Mouse (Mus musculus): Measurements from ENCODE around the gene Tet2. TPM values are rescaled to one million over a fixed set of nuclear protein-coding genes. Genes with fewer than 3 reads are reported as not detected.

The Tet2 gene
- polyA plus RNA-seq, 1 experiment: 59.1 TPM

DNA sequence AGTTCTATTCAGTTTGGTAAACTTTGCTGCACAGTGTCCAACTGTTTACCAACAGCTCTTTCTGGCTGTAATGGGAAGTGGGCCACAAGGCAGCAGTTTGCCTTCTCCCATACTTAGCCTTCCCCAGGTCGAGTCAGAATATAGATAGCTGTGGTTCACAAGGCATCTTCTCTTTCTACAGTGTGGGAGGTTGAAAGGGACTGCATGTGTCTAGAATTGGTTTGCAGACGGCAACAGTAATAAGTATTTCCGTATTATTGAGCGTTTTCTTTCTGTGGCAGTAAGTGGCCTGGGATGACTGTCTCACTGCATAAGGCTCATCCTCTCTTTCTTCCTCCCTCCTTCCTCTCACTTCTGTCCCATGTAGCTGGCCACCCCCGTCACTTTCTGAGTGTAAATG lies 37.2 kb upstream of the Tet2 start:
- Histone ChIP-seq H3K27ac (ENCODE audit: insufficient read depth, low read length) (no peak overlapping the region), H3K4me1 (ENCODE audit: control insufficient read depth, insufficient read depth, low read length) (no peaks in the 10 kb centered on the region), H3K9ac (ENCODE audit: low read depth, poor library complexity, severe bottlenecking) (no peak overlapping the region), H3K4me3 (ENCODE audit: low read depth, low read length) (no peak overlapping the region), H3K27me3 (ENCODE audit: control insufficient read depth, insufficient read depth, low read length, poor library complexity, severe bottlenecking) (no peaks in the 10 kb centered on the region), H3K9me3 (replicated peaks; ENCODE audit: control insufficient read depth, insufficient read depth, low read length, poor library complexity, severe bottlenecking) (no peaks in the 10 kb centered on the region), H3K36me3 (ENCODE audit: control insufficient read depth, insufficient read depth, low read length, poor library complexity, severe bottlenecking) (no peaks in the 10 kb centered on the region)
- TF ChIP-seq EP300 (IDR thresholded peaks at IDR 0.05; ENCODE audit: insufficient read depth, low read depth, low read length) (no peak), POLR2A (IDR thresholded peaks at IDR 0.05; ENCODE audit: insufficient read depth, low read length) (no peak), CTCF (IDR thresholded peaks at IDR 0.05; ENCODE audit: low read depth, low read length) (no peak)

DNA sequence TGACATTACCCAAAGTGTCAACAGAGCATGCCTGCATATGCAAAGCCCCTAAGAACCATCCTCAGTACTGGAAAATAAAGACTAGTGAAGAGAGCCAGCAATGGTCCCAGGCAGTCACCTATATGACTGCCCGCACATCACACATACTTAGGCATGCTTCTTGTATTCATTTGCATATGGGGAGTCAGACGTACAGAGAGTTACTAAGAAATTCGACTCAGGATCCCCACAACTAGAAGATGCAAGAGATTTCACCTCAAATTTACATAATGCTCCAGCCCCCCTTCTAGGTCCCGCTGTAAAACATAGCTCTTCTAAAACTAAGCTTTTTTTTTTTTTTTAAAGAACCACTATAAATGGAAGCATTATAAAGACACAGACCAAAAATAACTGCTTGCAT lies 36.6 kb upstream of the Tet2 start:
- Histone ChIP-seq H3K36me3 (ENCODE audit: control insufficient read depth, insufficient read depth, low read length, poor library complexity, severe bottlenecking) (no peaks in the 10 kb centered on the region), H3K27ac (ENCODE audit: insufficient read depth, low read length) (no peak overlapping the region), H3K9ac (ENCODE audit: low read depth, poor library complexity, severe bottlenecking) (no peak overlapping the region), H3K9me3 (replicated peaks; ENCODE audit: control insufficient read depth, insufficient read depth, low read length, poor library complexity, severe bottlenecking) (no peaks in the 10 kb centered on the region), H3K4me1 (ENCODE audit: control insufficient read depth, insufficient read depth, low read length) (no peaks in the 10 kb centered on the region), H3K27me3 (ENCODE audit: control insufficient read depth, insufficient read depth, low read length, poor library complexity, severe bottlenecking) (no peaks in the 10 kb centered on the region), H3K4me3 (ENCODE audit: low read depth, low read length) (no peak overlapping the region)
- no peak for TF ChIP-seq POLR2A (IDR thresholded peaks at IDR 0.05; ENCODE audit: insufficient read depth, low read length)
- TF ChIP-seq CTCF (IDR thresholded peaks at IDR 0.05; ENCODE audit: low read depth, low read length): no peak
- no peak for TF ChIP-seq EP300 (IDR thresholded peaks at IDR 0.05; ENCODE audit: insufficient read depth, low read depth, low read length)

DNA sequence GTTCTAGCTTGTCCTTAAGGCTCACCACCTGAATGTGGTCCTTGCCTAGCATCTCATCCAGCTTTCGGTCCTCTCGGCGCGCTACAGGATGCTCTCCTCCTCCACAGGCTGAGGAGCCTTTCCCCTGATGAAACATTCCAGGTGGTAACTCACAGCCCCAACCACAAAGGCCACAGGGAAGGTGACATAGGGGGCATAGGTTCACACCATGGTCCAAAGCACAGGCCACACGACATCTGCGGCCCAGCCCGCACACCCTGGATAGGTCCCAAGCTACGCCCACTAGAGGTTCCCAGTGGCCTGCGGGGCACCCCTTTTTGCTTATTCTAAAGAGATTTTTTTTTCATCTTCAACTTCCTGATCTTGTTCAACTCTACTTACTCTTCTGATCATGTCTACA lies 34.7 kb upstream of the Tet2 start:
- no peaks in the 10 kb centered on the region for H3K9me3 ChIP-seq (replicated peaks; ENCODE audit: control insufficient read depth, insufficient read depth, low read length, poor library complexity, severe bottlenecking)
- TF ChIP-seq POLR2A (IDR thresholded peaks at IDR 0.05; ENCODE audit: insufficient read depth, low read length): no peak
- no peak for TF ChIP-seq CTCF (IDR thresholded peaks at IDR 0.05; ENCODE audit: low read depth, low read length)
- TF ChIP-seq EP300 (IDR thresholded peaks at IDR 0.05; ENCODE audit: insufficient read depth, low read depth, low read length): no peak
- H3K27ac ChIP-seq (ENCODE audit: insufficient read depth, low read length): no peak overlapping the region

DNA sequence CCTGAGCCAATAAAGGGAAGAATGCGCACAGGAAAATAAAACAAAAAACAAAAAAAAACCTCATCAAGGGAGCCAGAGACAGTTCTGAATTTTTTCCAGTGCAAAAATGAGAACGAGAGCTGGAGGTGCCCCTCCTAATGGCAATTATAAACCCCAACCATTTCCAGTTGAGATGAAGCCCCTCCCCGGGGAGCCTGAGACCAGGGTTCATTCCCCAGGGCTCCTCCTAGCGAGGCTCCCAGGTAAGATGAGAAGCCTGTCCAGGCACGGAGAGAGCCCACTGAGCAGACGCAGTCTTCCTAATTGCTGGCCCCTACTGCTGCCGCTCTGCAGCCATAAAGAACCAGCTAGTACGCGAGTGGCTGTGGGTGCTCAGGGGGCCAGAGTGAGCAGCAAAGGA lies 34.2 kb upstream of the Tet2 start:
- H3K4me1 ChIP-seq (ENCODE audit: control insufficient read depth, insufficient read depth, low read length): no peaks in the 10 kb centered on the region
- peak overlapping the region; percentile 18; the same call in 1 of the 2 replicates for H3K4me3 ChIP-seq (ENCODE audit: low read depth, low read length)
- H3K27ac ChIP-seq (ENCODE audit: insufficient read depth, low read length): no peak overlapping the region
- TF ChIP-seq POLR2A (IDR thresholded peaks at IDR 0.05; ENCODE audit: insufficient read depth, low read length) (no peak), EP300 (IDR thresholded peaks at IDR 0.05; ENCODE audit: insufficient read depth, low read depth, low read length) (no peak), CTCF (IDR thresholded peaks at IDR 0.05; ENCODE audit: low read depth, low read length) (no peak)
- H3K36me3 ChIP-seq (ENCODE audit: control insufficient read depth, insufficient read depth, low read length, poor library complexity, severe bottlenecking): no peaks in the 10 kb centered on the region
- no peaks in the 10 kb centered on the region for H3K27me3 ChIP-seq (ENCODE audit: control insufficient read depth, insufficient read depth, low read length, poor library complexity, severe bottlenecking)
- no peaks in the 10 kb centered on the region for H3K9me3 ChIP-seq (replicated peaks; ENCODE audit: control insufficient read depth, insufficient read depth, low read length, poor library complexity, severe bottlenecking)
- H3K9ac ChIP-seq (ENCODE audit: low read depth, poor library complexity, severe bottlenecking): no peak overlapping the region

More for the DNA sequence above, 34.7 kb upstream of the Tet2 start:
- no peak overlapping the region for H3K9ac ChIP-seq (ENCODE audit: low read depth, poor library complexity, severe bottlenecking)
- no peaks in the 10 kb centered on the region for H3K4me1 ChIP-seq (ENCODE audit: control insufficient read depth, insufficient read depth, low read length)
- H3K4me3 ChIP-seq (ENCODE audit: low read depth, low read length): 0 out of 2 replicates have a peak overlapping the region, but pooled peaks have one; percentile 18
- no peaks in the 10 kb centered on the region for H3K36me3 ChIP-seq (ENCODE audit: control insufficient read depth, insufficient read depth, low read length, poor library complexity, severe bottlenecking)
- H3K27me3 ChIP-seq (ENCODE audit: control insufficient read depth, insufficient read depth, low read length, poor library complexity, severe bottlenecking): no peaks in the 10 kb centered on the region

DNA sequence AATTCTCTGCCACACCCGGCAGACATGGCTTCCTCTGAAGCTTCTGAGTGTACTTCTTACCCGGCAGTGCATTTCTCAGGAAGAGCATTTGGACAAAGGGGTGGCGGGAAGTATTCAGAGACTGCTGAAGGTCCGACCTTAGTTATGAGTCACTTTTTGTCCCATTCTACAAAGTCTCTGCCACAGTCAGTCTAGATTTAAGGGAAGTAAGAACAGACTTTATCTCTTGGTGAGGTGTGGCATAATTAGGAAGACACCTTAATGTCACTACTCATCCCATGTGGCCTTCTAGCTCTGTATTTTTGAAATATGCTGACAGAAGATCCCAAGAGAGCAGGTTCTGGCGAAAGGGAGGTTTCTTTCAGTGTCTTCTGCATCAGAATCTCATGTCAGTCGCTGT lies 30.0 kb upstream of the Tet2 start:
- no peak for TF ChIP-seq EP300 (IDR thresholded peaks at IDR 0.05; ENCODE audit: insufficient read depth, low read depth, low read length)
- TF ChIP-seq CTCF (IDR thresholded peaks at IDR 0.05; ENCODE audit: low read depth, low read length): no peak
- no peak for TF ChIP-seq POLR2A (IDR thresholded peaks at IDR 0.05; ENCODE audit: insufficient read depth, low read length)
- H3K9me3 ChIP-seq (replicated peaks; ENCODE audit: control insufficient read depth, insufficient read depth, low read length, poor library complexity, severe bottlenecking): no peaks in the 10 kb centered on the region
- no peaks in the 10 kb centered on the region for H3K36me3 ChIP-seq (ENCODE audit: control insufficient read depth, insufficient read depth, low read length, poor library complexity, severe bottlenecking)
- H3K9ac ChIP-seq (ENCODE audit: low read depth, poor library complexity, severe bottlenecking): no peak overlapping the region
- no peaks in the 10 kb centered on the region for H3K4me1 ChIP-seq (ENCODE audit: control insufficient read depth, insufficient read depth, low read length)
- no peak overlapping the region for H3K27ac ChIP-seq (ENCODE audit: insufficient read depth, low read length)
- no peaks in the 10 kb centered on the region for H3K27me3 ChIP-seq (ENCODE audit: control insufficient read depth, insufficient read depth, low read length, poor library complexity, severe bottlenecking)
- H3K4me3 ChIP-seq (ENCODE audit: low read depth, low read length): no peak overlapping the region

DNA sequence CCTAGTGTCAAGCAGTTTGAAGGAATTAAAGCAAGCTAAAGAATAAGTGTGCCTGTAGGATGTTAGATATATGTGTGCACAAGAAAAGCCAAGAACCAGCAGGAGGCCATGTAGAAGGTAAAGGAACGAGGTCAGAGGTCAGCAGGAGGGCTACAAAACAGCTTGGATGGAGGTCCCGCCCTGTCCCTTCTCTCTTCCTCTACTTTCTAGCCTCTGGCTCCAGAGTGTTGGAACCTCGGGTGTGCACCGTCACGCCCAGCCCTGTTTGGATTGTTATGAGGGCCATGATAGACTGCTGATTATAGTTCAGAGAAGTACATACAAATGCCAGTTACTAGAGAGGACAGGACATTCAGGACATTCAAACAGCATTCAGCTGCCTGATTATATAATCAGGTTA lies 27.0 kb upstream of the Tet2 start:
- Histone ChIP-seq H3K27ac (ENCODE audit: insufficient read depth, low read length) (no peak overlapping the region), H3K27me3 (ENCODE audit: control insufficient read depth, insufficient read depth, low read length, poor library complexity, severe bottlenecking) (no peaks in the 10 kb centered on the region)

More for the DNA sequence above, 27.0 kb upstream of the Tet2 start:
- no peaks in the 10 kb centered on the region for H3K36me3 ChIP-seq (ENCODE audit: control insufficient read depth, insufficient read depth, low read length, poor library complexity, severe bottlenecking)
- no peak overlapping the region for H3K4me3 ChIP-seq (ENCODE audit: low read depth, low read length)
- no peaks in the 10 kb centered on the region for H3K4me1 ChIP-seq (ENCODE audit: control insufficient read depth, insufficient read depth, low read length)
- no peaks in the 10 kb centered on the region for H3K9me3 ChIP-seq (replicated peaks; ENCODE audit: control insufficient read depth, insufficient read depth, low read length, poor library complexity, severe bottlenecking)
- H3K9ac ChIP-seq (ENCODE audit: low read depth, poor library complexity, severe bottlenecking): no peak overlapping the region
- no peak for TF ChIP-seq POLR2A (IDR thresholded peaks at IDR 0.05; ENCODE audit: insufficient read depth, low read length)
- no peak for TF ChIP-seq CTCF (IDR thresholded peaks at IDR 0.05; ENCODE audit: low read depth, low read length)
- no peak for TF ChIP-seq EP300 (IDR thresholded peaks at IDR 0.05; ENCODE audit: insufficient read depth, low read depth, low read length)
